Comparison of ENCODE assay signal across 25 mouse cellular contexts in the genomic region with DNA sequence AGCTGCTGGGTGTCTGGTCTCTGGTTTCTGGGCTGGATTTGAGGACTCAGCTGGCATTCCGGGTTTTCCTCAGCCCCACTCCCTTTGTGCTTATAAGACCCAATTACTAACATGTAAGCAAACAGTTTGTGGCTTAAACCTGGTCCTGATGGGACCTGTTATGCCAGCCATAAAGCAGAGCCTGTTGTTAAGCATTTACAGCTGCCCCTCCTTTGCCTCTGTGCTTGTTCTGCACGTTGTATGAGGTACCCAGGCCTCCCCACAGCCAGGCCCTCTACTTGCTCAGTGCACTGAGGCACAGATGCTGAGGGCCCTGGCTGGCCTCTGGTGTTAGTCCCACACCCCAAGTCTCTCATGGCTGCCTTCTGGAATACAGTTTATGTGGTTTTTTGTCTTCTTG.
A peak's percentile ranks its signal among the peaks of the same experiment; 100 is the strongest.
DNase-seq lines count a peak whose midpoint lies in the region; ATAC-seq and TF ChIP-seq lines count a peak whose summit lies in the region.
"Had no signal": no experiment of that assay in that cellular context is flagged by ENCODE, and none has a peak within 500 bp of the region (broad histone marks: within the 10 kb centered on the region; RNA-seq: fewer than 3 reads in every experiment).

No protein-coding gene starts in this region.

- no peaks in the 10 kb centered on the region for H3K9me3 ChIP-seq in lung, embryonic 14.5 days (ENCODE audit: low read depth, low read length)
- H3K9me3 ChIP-seq in embryonic facial prominence, embryonic 14.5 days (ENCODE audit: control insufficient read depth, low read length): no peaks in the 10 kb centered on the region
- no peaks in the 10 kb centered on the region for H3K9me3 ChIP-seq in limb, embryonic 13.5 days
- H3K9me3 ChIP-seq in stomach, embryonic 16.5 days (replicated peaks; ENCODE audit: control insufficient read depth, low read length): no peaks in the 10 kb centered on the region
- H3K9me3 ChIP-seq in liver, embryonic 12.5 days (replicated peaks): no peaks in the 10 kb centered on the region
- H3K9me3 ChIP-seq: forebrain, embryonic 15.5 days; hindbrain, embryonic 13.5 days; lung, embryonic 15.5 days; midbrain, embryonic 10.5 days; neural tube, embryonic 12.5 days had no signal

- no peaks in the 10 kb centered on the region for H3K36me3 ChIP-seq in lung, embryonic 14.5 days (ENCODE audit: insufficient read depth)
- no peaks in the 10 kb centered on the region for H3K36me3 ChIP-seq in embryonic facial prominence, embryonic 14.5 days (ENCODE audit: control insufficient read depth, insufficient read depth, low read length)
- no peaks in the 10 kb centered on the region for H3K36me3 ChIP-seq in limb, embryonic 13.5 days
- H3K36me3 ChIP-seq in stomach, embryonic 16.5 days (ENCODE audit: control insufficient read depth, insufficient read depth, low read length): no peaks in the 10 kb centered on the region
- no peaks in the 10 kb centered on the region for H3K36me3 ChIP-seq in liver, embryonic 12.5 days
- H3K36me3 ChIP-seq in thymus, adult 2 months (ENCODE audit: control insufficient read depth, insufficient read depth, low read length): no peaks in the 10 kb centered on the region
- H3K36me3 ChIP-seq: forebrain, embryonic 15.5 days; hindbrain, embryonic 13.5 days; lung, embryonic 15.5 days; midbrain, embryonic 10.5 days; neural tube, embryonic 12.5 days had no signal

- no peaks in the 10 kb centered on the region for H3K27me3 ChIP-seq in lung, embryonic 14.5 days (ENCODE audit: insufficient read depth, low read length)
- no peaks in the 10 kb centered on the region for H3K27me3 ChIP-seq in embryonic facial prominence, embryonic 14.5 days (replicated peaks; ENCODE audit: control insufficient read depth, insufficient read depth, low read length)
- H3K27me3 ChIP-seq in limb, embryonic 13.5 days: no peaks in the 10 kb centered on the region
- no peaks in the 10 kb centered on the region for H3K27me3 ChIP-seq in stomach, embryonic 16.5 days (ENCODE audit: control insufficient read depth, insufficient read depth, low read length)
- no peaks in the 10 kb centered on the region for H3K27me3 ChIP-seq in liver, embryonic 12.5 days (replicated peaks)
- no peaks in the 10 kb centered on the region for H3K27me3 ChIP-seq in thymus, adult 2 months (ENCODE audit: control insufficient read depth, insufficient read depth, low read length)
- H3K27me3 ChIP-seq: forebrain, embryonic 15.5 days; hindbrain, embryonic 13.5 days; lung, embryonic 15.5 days; neural tube, embryonic 12.5 days; Patski had no signal

- no peak for TF ChIP-seq POLR2A in thymus, adult 2 months (IDR thresholded peaks at IDR 0.05; ENCODE audit: control insufficient read depth, extremely low read depth, insufficient read depth, low read length, poor library complexity)

- H3K4me2 ChIP-seq in lung, embryonic 14.5 days: no peak overlapping the region
- H3K4me2 ChIP-seq in embryonic facial prominence, embryonic 14.5 days (ENCODE audit: low read depth, low read length): no peak overlapping the region
- H3K4me2 ChIP-seq in limb, embryonic 13.5 days (replicated peaks): no peak overlapping the region
- no peak overlapping the region for H3K4me2 ChIP-seq in stomach, embryonic 16.5 days (ENCODE audit: low read depth, low read length)
- H3K4me2 ChIP-seq in liver, embryonic 12.5 days: no peak overlapping the region
- H3K4me2 ChIP-seq: forebrain, embryonic 15.5 days; hindbrain, embryonic 13.5 days; lung, embryonic 15.5 days; neural tube, embryonic 12.5 days had no signal

- WGBS in lung, embryonic 14.5 days: 49% methylated on average over 2 of the region's 2 CpGs
- WGBS in embryonic facial prominence, embryonic 14.5 days: 25% methylated on average over 2 of the region's 2 CpGs
- 11% methylated on average over 2 of the region's 2 CpGs for WGBS in limb, embryonic 13.5 days
- WGBS in stomach, embryonic 16.5 days: 54% methylated on average over 2 of the region's 2 CpGs
- 59% methylated on average over 2 of the region's 2 CpGs for WGBS in liver, embryonic 12.5 days (ENCODE audit: insufficient replicate concordance)
- WGBS in thymus, adult 2 months: 90% methylated on average over 2 of the region's 2 CpGs

- no peak overlapping the region for H3K9ac ChIP-seq in lung, embryonic 14.5 days
- no peak overlapping the region for H3K9ac ChIP-seq in embryonic facial prominence, embryonic 14.5 days (ENCODE audit: low read depth, low read length)
- no peak overlapping the region for H3K9ac ChIP-seq in limb, embryonic 13.5 days
- H3K9ac ChIP-seq in stomach, embryonic 16.5 days (ENCODE audit: low read length): peak overlapping the region; percentile 28; the same call in 1 of the 2 replicates
- no peak overlapping the region for H3K9ac ChIP-seq in liver, embryonic 12.5 days
- H3K9ac ChIP-seq: forebrain, embryonic 15.5 days; hindbrain, embryonic 13.5 days; liver, embryonic 14.5 days; lung, embryonic 15.5 days; neural tube, embryonic 12.5 days had no signal

- no peak for TF ChIP-seq CTCF in lung, embryonic 14.5 days (IDR thresholded peaks at IDR 0.05; ENCODE audit: low read depth)
- TF ChIP-seq CTCF in thymus, adult 2 months (IDR thresholded peaks at IDR 0.05; ENCODE audit: borderline replicate concordance, control insufficient read depth, extremely low read depth, insufficient read depth, low read length, poor library complexity): no peak

- H3K27ac ChIP-seq in lung, embryonic 14.5 days (ENCODE audit: low read depth): peak overlapping the region; percentile 21; the same call in 1 of the 2 replicates
- H3K27ac ChIP-seq in embryonic facial prominence, embryonic 14.5 days (replicated peaks; ENCODE audit: low read depth, low read length): peak overlapping the region; percentile 57
- peak overlapping the region; percentile 45; the same call in 1 of the 2 replicates for H3K27ac ChIP-seq in limb, embryonic 13.5 days
- peak overlapping the region; percentile 74 for H3K27ac ChIP-seq in stomach, embryonic 16.5 days (ENCODE audit: low read length)
- no peak overlapping the region for H3K27ac ChIP-seq in liver, embryonic 12.5 days
- no peak overlapping the region for H3K27ac ChIP-seq in thymus, adult 2 months (ENCODE audit: control insufficient read depth, insufficient read depth, low read length)
- H3K27ac ChIP-seq: forebrain, embryonic 15.5 days; hindbrain, embryonic 13.5 days; kidney, postnatal 0 days; liver, embryonic 14.5 days; lung, embryonic 15.5 days; neural tube, embryonic 12.5 days had no signal

- no peak for DNase-seq in lung, embryonic 14.5 days
- no peak for DNase-seq in lung, adult 18-20 months
- peak; percentile 52 for DNase-seq in embryonic facial prominence, embryonic 14.5 days (ENCODE audit: low spot score)
- no peak for DNase-seq in thymus, adult 2 months
- no peak for DNase-seq in cerebellum, adult 11-12 months
- DNase-seq: cerebellum, adult 18-20 months; cerebellum, postnatal 14 days; heart, postnatal 4 days; kidney, adult 8-10 months; kidney, postnatal 4 days; right cerebral cortex, postnatal 4 days; thymus, postnatal 4 days had no signal

- peaks cover 8% of the 10 kb centered on the region; the same call in 1 of the 2 replicates for H3K4me1 ChIP-seq in lung, embryonic 14.5 days (ENCODE audit: insufficient read depth)
- peaks cover 31% of the 10 kb centered on the region for H3K4me1 ChIP-seq in embryonic facial prominence, embryonic 14.5 days (ENCODE audit: control insufficient read depth, insufficient read depth, low read length)
- peaks cover 52% of the 10 kb centered on the region for H3K4me1 ChIP-seq in limb, embryonic 13.5 days
- peaks cover 25% of the 10 kb centered on the region for H3K4me1 ChIP-seq in stomach, embryonic 16.5 days (ENCODE audit: control insufficient read depth, insufficient read depth, low read length)
- H3K4me1 ChIP-seq in liver, embryonic 12.5 days: 0 out of 2 replicates have a peak, but pooled peaks cover 8% of the 10 kb centered on the region
- H3K4me1 ChIP-seq in thymus, adult 2 months (replicated peaks; ENCODE audit: control insufficient read depth, insufficient read depth, low read length): no peaks in the 10 kb centered on the region
- H3K4me1 ChIP-seq: forebrain, embryonic 15.5 days had no signal

- no peak for ATAC-seq in lung, embryonic 14.5 days (ENCODE audit: insufficient read depth)
- ATAC-seq in embryonic facial prominence, embryonic 14.5 days (ENCODE audit: low read depth): no peak
- peak; percentile 38; the same call in 1 of the 2 replicates for ATAC-seq in limb, embryonic 13.5 days (ENCODE audit: low FRiP score, low read depth)
- ATAC-seq in stomach, embryonic 16.5 days (ENCODE audit: insufficient read depth, low FRiP score): no peak
- no peak for ATAC-seq in liver, embryonic 12.5 days
- ATAC-seq: forebrain, embryonic 15.5 days; intestine, embryonic 16.5 days had no signal

- no peak overlapping the region for H3K4me3 ChIP-seq in lung, embryonic 14.5 days (ENCODE audit: low read depth, low read length)
- no peak overlapping the region for H3K4me3 ChIP-seq in embryonic facial prominence, embryonic 14.5 days (ENCODE audit: low read depth, low read length)
- no peak overlapping the region for H3K4me3 ChIP-seq in limb, embryonic 13.5 days
- H3K4me3 ChIP-seq in stomach, embryonic 16.5 days (replicated peaks; ENCODE audit: low read length): no peak overlapping the region
- no peak overlapping the region for H3K4me3 ChIP-seq in liver, embryonic 12.5 days
- no peak overlapping the region for H3K4me3 ChIP-seq in thymus, adult 2 months (ENCODE audit: control insufficient read depth, insufficient read depth, low read length)
- H3K4me3 ChIP-seq: forebrain, embryonic 15.5 days; hindbrain, embryonic 13.5 days; lung, embryonic 15.5 days; midbrain, embryonic 10.5 days; myocyte; neural tube, embryonic 12.5 days had no signal

Comparison
In these comparisons a context has a peak if more than half of its experiments do, and no peak if none do; other contexts are left out.
1. H3K27ac ChIP-seq: peak in lung, embryonic 14.5 days (single experiment), embryonic facial prominence, embryonic 14.5 days (single experiment), limb, embryonic 13.5 days (single experiment) and stomach, embryonic 16.5 days (single experiment); none in liver, embryonic 12.5 days (single experiment) and thymus, adult 2 months (single experiment).